Mouse (Mus musculus) embryonic facial prominence, embryonic 10.5 days (tissue): Measurements from ENCODE around the gene Smim13. TPM values are rescaled to one million over a fixed set of nuclear protein-coding genes. Genes with fewer than 3 reads are reported as not detected.
"Not testable (repeated sequence)": the region's sequence is repeated elsewhere in the genome, so short reads cannot be mapped to it uniquely, and the experiment has no call there.

Experiments used
- DNase-seq: peaks from one replicate; pipeline ENCODE4 v3.0.0-alpha.2; 2017; ENCODE audit warnings: low spot score
- H3K27ac ChIP-seq: fragments of 300-500 bp; sonication (generic); replicated peaks from 2 replicates; pipeline ENCODE4 v1.5.1; 2016; ENCODE audit warnings: mild to moderate bottlenecking
- H3K27me3 ChIP-seq: fragments of 300-500 bp; sonication (generic); replicated peaks from 2 replicates; pipeline ENCODE4 v1.6.1; 2016; ENCODE audit warnings: low read depth, mild to moderate bottlenecking; ENCODE audit not compliant: poor library complexity, severe bottlenecking
- H3K36me3 ChIP-seq: fragments of 300-500 bp; sonication (generic); replicated peaks from 2 replicates; pipeline ENCODE4 v1.6.1; 2016; ENCODE audit warnings: mild to moderate bottlenecking, moderate library complexity
- H3K4me1 ChIP-seq: fragments of 300-500 bp; sonication (generic); 2 replicates; pipeline ENCODE4 v1.6.1; 2016
- H3K4me3 ChIP-seq: fragments of 300-500 bp; sonication (generic); 2 replicates; pipeline ENCODE4 v1.5.1; 2016; ENCODE audit warnings: mild to moderate bottlenecking, moderate library complexity
- H3K9me3 ChIP-seq: fragments of 300-500 bp; sonication (generic); 2 replicates; pipeline ENCODE4 v1.6.1; 2016; ENCODE audit warnings: mild to moderate bottlenecking
- WGBS: fragments of 180-500 bp; shearing (Covaris S2); methylation state at CpG from one replicate; pipeline ENCODE4 v1.1.7; 2016; 5-methylcytosine and 5-hydroxymethylcytosine counted together
- polyA plus RNA-seq: library from polyadenylated mRNA; unstranded; fragments of >200 nt; fragmentation: Nextera tagmentation; extraction: Ambion mirVana; gene quantifications from 2 replicates; pipeline ENCODE4 v1.2.1, GENCODE M21; 2016

Gene Smim13
- 11.3 and 12.1 TPM in 2 replicates for polyA plus RNA-seq

DNA sequence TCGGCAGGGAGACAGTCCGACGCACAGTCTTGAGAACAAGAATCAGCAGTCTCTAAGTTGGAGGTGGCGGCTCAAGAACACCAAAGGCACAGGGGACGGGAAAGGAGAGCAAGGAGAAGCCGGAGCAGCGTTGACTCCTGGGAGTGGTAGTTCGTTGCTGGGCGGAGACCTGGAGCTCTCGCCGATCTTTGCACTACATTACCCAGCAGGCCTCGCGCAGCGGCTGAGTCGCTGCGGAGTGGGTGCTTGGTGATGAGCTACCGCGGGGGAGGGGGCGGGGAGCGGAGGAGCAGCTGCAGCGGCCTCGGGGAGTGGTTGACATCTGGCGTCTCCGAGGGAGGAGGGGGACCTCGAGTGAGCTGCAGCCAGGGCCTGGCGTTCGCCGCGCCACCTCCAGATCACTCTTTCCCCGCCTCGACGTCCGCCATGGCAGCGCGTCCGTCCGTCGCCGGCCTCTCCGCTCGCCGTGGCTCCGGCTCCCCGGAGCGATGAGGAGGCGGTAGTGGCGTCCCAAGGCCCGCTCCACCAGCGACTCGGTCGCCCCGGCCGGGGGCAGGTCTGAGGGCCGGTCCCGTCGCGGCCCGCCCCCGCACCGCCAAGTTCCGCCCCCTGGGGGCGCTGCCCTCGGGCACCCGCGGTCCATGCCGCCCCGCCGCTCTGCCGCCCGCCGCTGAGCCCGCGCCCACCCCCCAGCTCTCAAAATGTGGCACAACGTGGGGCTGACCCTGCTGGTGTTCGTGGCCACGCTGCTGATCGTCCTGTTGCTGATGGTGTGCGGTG is at the start of gene Smim13:
Gene Smim13, plus strand, starts transcription at position 307 of the 780 bp plus-strand sequence.
- Histone ChIP-seq H3K27me3 (no peaks in the 10 kb centered on the region), H3K4me1 (peaks cover 21% of the 10 kb centered on the region), H3K4me3 (peak within 1 kb of the TSS; percentile 72), H3K36me3 (no peaks in the 10 kb centered on the region), H3K27ac (peak within 1 kb of the TSS; percentile 93), H3K9me3 (no peaks in the 10 kb centered on the region)
- DNase-seq: peak; percentile 97
- under 1% methylated on average over 78 of the region's 78 CpGs for WGBS

DNA sequence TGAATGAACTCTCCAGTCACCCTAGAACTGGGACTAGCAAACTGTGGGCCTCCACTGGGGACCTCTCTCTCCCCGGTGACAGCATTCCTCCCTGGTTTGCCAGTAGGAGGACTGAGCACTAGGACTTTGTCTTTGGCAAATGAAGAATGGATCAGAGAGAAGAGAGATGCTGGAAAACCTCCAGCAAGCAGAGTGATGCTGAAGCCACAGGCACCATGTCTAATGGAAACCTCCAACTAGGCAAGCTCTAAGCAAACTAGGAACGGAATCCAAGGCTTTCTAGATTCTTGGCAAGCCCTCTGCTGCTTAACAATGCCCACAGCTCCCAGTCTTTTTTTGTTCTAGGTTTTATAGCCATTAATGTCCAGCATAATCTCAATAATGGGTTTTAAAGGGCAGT is 48.8 kb upstream of the Smim13 start:
- Histone ChIP-seq H3K9me3 (no peaks in the 10 kb centered on the region), H3K36me3 (peaks cover 8% of the 10 kb centered on the region; the same call in 1 of the 2 replicates), H3K4me3 (no peak overlapping the region), H3K27me3 (no peaks in the 10 kb centered on the region), H3K27ac (no peak overlapping the region), H3K4me1 (peaks cover 30% of the 10 kb centered on the region)
- WGBS: 86% methylated on average over 2 of the region's 2 CpGs
- no peak for DNase-seq

DNA sequence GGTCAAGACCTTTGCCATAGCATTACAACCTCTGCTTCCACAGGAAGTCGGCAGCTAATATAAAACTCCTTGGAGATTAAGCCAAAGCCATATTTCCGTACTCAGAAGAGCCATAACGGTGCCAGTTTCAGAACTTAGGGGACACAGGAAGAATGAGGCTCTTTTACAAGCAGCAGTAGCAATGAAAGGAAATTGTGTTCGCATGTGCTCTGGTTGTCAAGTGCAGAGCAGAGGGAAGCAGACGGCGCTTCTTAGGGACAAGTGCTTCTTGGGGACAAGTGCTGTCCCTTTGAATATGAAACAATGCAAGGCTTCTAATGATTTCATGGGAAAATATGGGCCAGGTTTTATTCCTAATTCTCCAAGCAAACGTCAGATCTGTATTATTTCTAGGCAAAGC is 46.4 kb upstream of the Smim13 start:
- no peaks in the 10 kb centered on the region for H3K27me3 ChIP-seq
- no peaks in the 10 kb centered on the region for H3K9me3 ChIP-seq
- H3K4me3 ChIP-seq: no peak overlapping the region
- no peak overlapping the region for H3K27ac ChIP-seq
- H3K36me3 ChIP-seq: no peaks in the 10 kb centered on the region
- no peak for DNase-seq
- peaks cover 30% of the 10 kb centered on the region for H3K4me1 ChIP-seq
- WGBS: 44% methylated on average over 7 of the region's 7 CpGs

GRCm38 (mm10) chr13:41203691-41204090 is 46.0 kb upstream of the Smim13 start:
- H3K27ac ChIP-seq: no peak overlapping the region
- no peak overlapping the region for H3K4me3 ChIP-seq
- no peaks in the 10 kb centered on the region for H3K9me3 ChIP-seq
- 63% methylated on average over 9 of the region's 9 CpGs for WGBS
- H3K27me3 ChIP-seq: no peaks in the 10 kb centered on the region
- H3K4me1 ChIP-seq: peaks cover 30% of the 10 kb centered on the region
- H3K36me3 ChIP-seq: no peaks in the 10 kb centered on the region
- no peak for DNase-seq

DNA sequence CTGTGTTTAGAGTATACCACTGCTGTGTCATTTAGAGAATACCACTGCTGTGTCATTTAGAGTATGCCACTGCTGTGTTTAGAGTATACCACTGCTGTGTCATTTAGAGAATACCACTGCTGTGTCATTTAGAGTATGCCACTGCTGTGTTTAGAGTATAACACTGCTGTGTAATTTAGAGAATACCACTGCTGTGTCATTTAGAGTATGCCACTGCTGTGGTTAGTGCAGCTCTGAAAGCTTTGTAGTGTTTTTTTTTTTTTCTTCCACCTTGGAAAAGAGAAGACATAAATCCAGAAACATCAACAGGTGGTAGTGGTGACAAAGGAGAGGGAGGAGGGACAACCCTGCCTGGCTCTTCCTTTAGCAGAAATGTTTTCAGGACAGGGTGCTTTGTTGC is 44.1 kb upstream of the Smim13 start:
- DNase-seq, H3K27me3 ChIP-seq, H3K4me3 ChIP-seq, H3K9me3 ChIP-seq, H3K27ac ChIP-seq, H3K36me3 ChIP-seq: not testable (repeated sequence)
- H3K4me1 ChIP-seq: peaks cover 30% of the 10 kb centered on the region

DNA sequence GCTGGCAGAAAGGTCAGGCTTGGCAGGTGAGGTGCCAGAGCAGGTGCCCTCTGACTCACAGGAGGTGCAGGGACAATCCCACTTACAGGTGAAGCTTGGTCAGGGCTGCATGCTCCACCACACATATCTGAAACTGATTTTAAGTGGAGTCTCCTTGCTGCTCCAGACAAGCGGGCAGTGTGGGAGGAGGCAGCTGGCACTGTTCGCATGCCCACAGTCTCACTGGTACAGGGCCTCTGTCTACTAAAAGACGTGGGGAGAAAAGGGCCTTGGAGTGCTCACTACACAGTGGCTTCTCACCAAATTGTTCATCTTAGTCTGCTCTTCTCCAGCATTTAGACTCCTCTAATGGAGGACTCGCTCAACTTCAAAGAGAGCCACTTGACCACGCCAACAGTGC is 43.4 kb upstream of the Smim13 start:
- no peak overlapping the region for H3K4me3 ChIP-seq
- H3K36me3 ChIP-seq: no peaks in the 10 kb centered on the region
- peaks cover 29% of the 10 kb centered on the region for H3K4me1 ChIP-seq
- H3K27ac ChIP-seq: no peak overlapping the region
- DNase-seq: no peak
- 88% methylated on average over 5 of the region's 5 CpGs for WGBS
- H3K9me3 ChIP-seq: no peaks in the 10 kb centered on the region
- no peaks in the 10 kb centered on the region for H3K27me3 ChIP-seq

- 82% methylated on average over 4 of the region's 4 CpGs for WGBS
- DNase-seq: no peak
- Histone ChIP-seq H3K36me3 (no peaks in the 10 kb centered on the region), H3K4me1 (peaks cover 11% of the 10 kb centered on the region; the same call in 1 of the 2 replicates), H3K27me3 (no peaks in the 10 kb centered on the region), H3K9me3 (no peaks in the 10 kb centered on the region), H3K4me3 (no peak overlapping the region), H3K27ac (no peak overlapping the region)
Measured at GRCm38 (mm10) chr13:41211276-41211675, 38.4 kb upstream of the Smim13 start.

GRCm38 (mm10) chr13:41212558-41213322 is 36.9 kb upstream of the Smim13 start:
- DNase-seq: no peak
- Histone ChIP-seq H3K27ac (no peak overlapping the region), H3K4me1 (peaks cover 11% of the 10 kb centered on the region; the same call in 1 of the 2 replicates), H3K9me3 (no peaks in the 10 kb centered on the region), H3K4me3 (no peak overlapping the region), H3K27me3 (no peaks in the 10 kb centered on the region), H3K36me3 (no peaks in the 10 kb centered on the region)
- WGBS: 69% methylated on average over 6 of the region's 6 CpGs

GRCm38 (mm10) chr13:41215669-41216068 is 34.0 kb upstream of the Smim13 start:
- WGBS: 90% methylated on average over 6 of the region's 6 CpGs
- H3K9me3 ChIP-seq: peaks cover 3% of the 10 kb centered on the region; the same call in 1 of the 2 replicates
- no peaks in the 10 kb centered on the region for H3K27me3 ChIP-seq

DNA sequence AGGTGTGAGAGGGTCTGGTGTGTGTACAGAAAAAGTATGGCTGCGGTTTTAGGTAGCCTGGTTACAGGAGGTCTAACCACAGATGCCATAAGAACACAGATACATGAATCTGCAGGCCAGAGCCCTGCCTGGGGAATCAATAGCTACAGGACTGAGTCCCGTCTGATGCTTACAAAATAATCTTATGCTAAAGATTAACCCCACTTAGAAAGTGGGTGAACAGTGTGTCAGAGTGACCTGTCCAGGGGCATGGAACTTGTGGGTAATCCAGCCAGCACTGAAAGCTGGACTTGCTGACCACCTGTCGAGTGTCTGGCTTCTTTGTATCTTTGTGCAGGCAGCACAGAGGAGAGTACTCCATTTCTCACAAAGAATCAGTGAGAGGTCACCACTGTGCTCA is 33.4 kb upstream of the Smim13 start:
- Histone ChIP-seq H3K4me1 (peaks cover 26% of the 10 kb centered on the region), H3K27ac (no peak overlapping the region), H3K4me3 (no peak overlapping the region), H3K27me3 (no peaks in the 10 kb centered on the region), H3K9me3 (peaks cover 7% of the 10 kb centered on the region), H3K36me3 (no peaks in the 10 kb centered on the region)
- DNase-seq: no peak
- WGBS: 82% methylated on average over 3 of the region's 3 CpGs

More at GRCm38 (mm10) chr13:41215669-41216068, 34.0 kb upstream of the Smim13 start:
- DNase-seq: no peak
- Histone ChIP-seq H3K4me3 (no peak overlapping the region), H3K36me3 (no peaks in the 10 kb centered on the region), H3K4me1 (peaks cover 26% of the 10 kb centered on the region), H3K27ac (no peak overlapping the region)

GRCm38 (mm10) chr13:41219056-41219455 is 30.6 kb upstream of the Smim13 start:
- H3K9me3 ChIP-seq: peaks cover 26% of the 10 kb centered on the region
- 53% methylated on average over 1 of the region's 1 CpGs for WGBS
- H3K4me3 ChIP-seq: peak overlapping the region; percentile 76
- peaks cover 15% of the 10 kb centered on the region for H3K4me1 ChIP-seq
- no peaks in the 10 kb centered on the region for H3K27me3 ChIP-seq
- H3K36me3 ChIP-seq: no peaks in the 10 kb centered on the region
- no peak for DNase-seq
- H3K27ac ChIP-seq: no peak overlapping the region

- no peak for DNase-seq
- peak overlapping the region; percentile 76 for H3K4me3 ChIP-seq
- no peaks in the 10 kb centered on the region for H3K27me3 ChIP-seq
- peak overlapping the region; percentile 87 for H3K27ac ChIP-seq
- H3K9me3 ChIP-seq: peaks cover 26% of the 10 kb centered on the region
- no peaks in the 10 kb centered on the region for H3K36me3 ChIP-seq
- 4% methylated on average over 39 of the region's 39 CpGs for WGBS
- peaks cover 15% of the 10 kb centered on the region for H3K4me1 ChIP-seq
Measured at GRCm38 (mm10) chr13:41219687-41220303, 29.8 kb upstream of the Smim13 start.
